Mouse (Mus musculus): ENCODE results near the gene Tmem120b. TPM values are rescaled to one million over a fixed set of nuclear protein-coding genes. Genes with fewer than 3 reads are reported as not detected.

Gene Tmem120b
- total and polyA plus RNA-seq, 3 experiments: 4.8 to 8.0 (median 6.2) TPM

DNA sequence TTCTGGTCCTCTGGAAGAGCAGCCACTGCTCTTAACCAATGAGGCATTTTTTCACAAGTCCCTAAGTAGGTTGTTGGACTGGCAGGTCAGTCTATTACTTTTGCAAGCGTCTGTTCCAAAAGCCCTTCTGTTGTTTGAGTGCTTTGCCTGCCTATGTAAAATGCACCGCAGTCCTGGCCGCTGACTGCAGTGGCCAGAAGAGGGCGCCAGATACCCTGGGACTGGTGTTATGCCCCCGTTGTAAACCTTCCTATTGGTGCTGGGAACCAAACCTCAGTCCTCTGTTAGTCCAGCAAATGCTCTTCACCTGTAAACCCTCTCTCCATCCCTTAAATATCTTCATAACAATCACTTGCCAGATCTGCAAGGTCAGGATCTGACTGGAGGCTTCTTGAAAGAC, 16.5 kb upstream of the Tmem120b start:
- DNase-seq (ENCODE audit: extremely low read depth): no peak
- peaks cover 6% of the 10 kb centered on the region for H3K9me3 ChIP-seq (replicated peaks; ENCODE audit: low read length)
- no peaks in the 10 kb centered on the region for H3K79me2 ChIP-seq (replicated peaks; ENCODE audit: control insufficient read depth, extremely low read depth, insufficient read depth, poor library complexity, severe bottlenecking)
- H3K36me3 ChIP-seq (replicated peaks in 1 of 2; ENCODE audit: control insufficient read depth in 1 of 2, insufficient read depth in 1 of 2, low read length in 1 of 2): no peaks in the 10 kb centered on the region
- H3K4me3 ChIP-seq (replicated peaks in 1 of 3; ENCODE audit: low read depth in 2 of 3, low read length in 2 of 3, poor library complexity in 1 of 3): no peak overlapping the region
- in situ Hi-C loops (cut with MboI; ENCODE audit: low pct_ligation_motif_present, low pct_unique_long_range_greater_than_20kb, low sequenced_read_pairs): no loop called here
- no peaks in the 10 kb centered on the region for H3K27me3 ChIP-seq (replicated peaks)
- TF ChIP-seq CTCF (conservative IDR thresholded peaks at IDR 0.05 in 1 of 2, IDR thresholded peaks at IDR 0.05 in 1 of 2; ENCODE audit: low read depth in 2 of 2, low read length in 2 of 2): peak in 1 of 2 experiments; percentile 25; a peak in 2 of 4 replicates
- TF ChIP-seq MXI1 (IDR thresholded peaks at IDR 0.05; ENCODE audit: low read depth, low read length): no peak
- TF ChIP-seq KAT2A (IDR thresholded peaks at IDR 0.05; ENCODE audit: insufficient replicate concordance, low read length): no peak
- no peak for TF ChIP-seq SMC3 (IDR thresholded peaks at IDR 0.05; ENCODE audit: low read depth, low read length)
- TF ChIP-seq TBP (conservative IDR thresholded peaks at IDR 0.05; ENCODE audit: low read depth, low read length): no peak
- dilution Hi-C loops (cut with MboI; ENCODE audit: extremely low pct_ligation_motif_present, extremely low pct_unique_long_range_greater_than_20kb, low sequenced_read_pairs): no loop called here
- peaks cover 0 to 16% of the 10 kb centered on the region in 2 experiments; a peak in 2 of 4 replicates for H3K4me1 ChIP-seq (ENCODE audit: control insufficient read depth in 1 of 2, insufficient read depth in 2 of 2)
- no peak overlapping the region for H3K27ac ChIP-seq (ENCODE audit: insufficient read depth, low read depth)
- H3K9ac ChIP-seq (ENCODE audit: insufficient read depth, low read depth): no peak overlapping the region
- no peak overlapping the region for H3K4me2 ChIP-seq (ENCODE audit: insufficient read depth, low read depth, poor library complexity, severe bottlenecking)

DNA sequence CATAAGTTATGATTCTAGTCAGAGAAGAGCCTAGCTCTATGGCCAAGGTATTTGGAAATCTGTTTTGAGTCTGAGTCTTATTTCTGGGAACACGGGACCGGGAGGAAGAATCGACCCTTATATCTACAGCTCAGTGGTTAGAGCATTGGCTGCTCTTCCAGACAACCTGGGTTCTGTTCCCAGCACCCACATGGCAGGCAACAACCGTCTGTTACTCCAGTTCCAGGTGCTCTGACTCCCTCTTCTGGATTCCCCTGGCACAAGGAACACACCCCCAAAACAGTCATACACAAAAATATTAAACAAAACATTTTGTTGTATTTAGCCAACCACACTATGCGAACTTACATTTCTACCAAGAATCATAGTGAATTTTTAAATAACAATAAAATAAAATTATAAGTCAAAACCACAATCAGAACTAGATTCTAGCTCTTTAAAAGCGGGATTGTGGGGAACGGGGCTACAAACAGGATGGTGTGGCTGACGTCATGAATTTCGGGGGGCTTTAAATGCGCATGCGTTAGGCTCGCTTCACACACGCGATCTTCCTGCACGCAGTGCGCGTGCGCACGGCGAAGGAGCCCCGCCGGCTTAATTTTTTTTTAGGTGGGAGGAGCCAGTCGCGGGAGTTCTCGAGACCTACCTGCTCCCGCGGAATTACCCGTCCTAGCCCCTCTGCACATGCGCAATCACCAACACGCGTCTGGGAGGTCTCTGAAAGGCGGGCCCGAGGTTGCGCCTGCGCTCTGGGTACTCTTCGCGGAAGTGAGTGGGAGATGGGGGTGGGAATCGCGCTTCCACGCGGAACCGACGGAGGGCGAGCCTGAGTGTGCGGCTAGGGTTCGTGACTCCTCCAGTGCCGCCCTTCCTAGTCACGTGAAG, 10.6 kb upstream of the Tmem120b start:
- Histone ChIP-seq H3K27ac (ENCODE audit: insufficient read depth, low read depth) (no peak overlapping the region), H3K4me3 (replicated peaks in 1 of 3; ENCODE audit: low read depth in 2 of 3, low read length in 2 of 3, poor library complexity in 1 of 3) (peak overlapping the region; percentile 15 to 58 (median 48)), H3K27me3 (replicated peaks) (no peaks in the 10 kb centered on the region), H3K79me2 (replicated peaks; ENCODE audit: control insufficient read depth, extremely low read depth, insufficient read depth, poor library complexity, severe bottlenecking) (no peaks in the 10 kb centered on the region), H3K36me3 (replicated peaks in 1 of 2; ENCODE audit: control insufficient read depth in 1 of 2, insufficient read depth in 1 of 2, low read length in 1 of 2) (no peaks in the 10 kb centered on the region), H3K4me1 (ENCODE audit: control insufficient read depth in 1 of 2, insufficient read depth in 2 of 2) (peaks cover 3 to 13% of the 10 kb centered on the region in 2 experiments), H3K9me3 (replicated peaks; ENCODE audit: low read length) (no peaks in the 10 kb centered on the region), H3K4me2 (ENCODE audit: insufficient read depth, low read depth, poor library complexity, severe bottlenecking) (no peak overlapping the region), H3K9ac (ENCODE audit: insufficient read depth, low read depth) (peak overlapping the region; percentile 72)
- in situ Hi-C loops (cut with MboI; ENCODE audit: low pct_ligation_motif_present, low pct_unique_long_range_greater_than_20kb, low sequenced_read_pairs) (no loop called here), dilution Hi-C loops (cut with MboI; ENCODE audit: extremely low pct_ligation_motif_present, extremely low pct_unique_long_range_greater_than_20kb, low sequenced_read_pairs) (no loop called here)
- DNase-seq (ENCODE audit: extremely low read depth): peak; percentile 100
- TF ChIP-seq NRF1 (IDR thresholded peaks at IDR 0.05; ENCODE audit: low read depth, low read length): peak; percentile 98
- no peak for TF ChIP-seq RCOR1 (conservative IDR thresholded peaks at IDR 0.05; ENCODE audit: low read depth, low read length)
- TF ChIP-seq CHD1 (IDR thresholded peaks at IDR 0.05; ENCODE audit: low read depth, low read length): no peak
- peak; percentile 94 for TF ChIP-seq CHD2 (IDR thresholded peaks at IDR 0.05; ENCODE audit: low read length)
- peak; percentile 81 for TF ChIP-seq MAX (IDR thresholded peaks at IDR 0.05; ENCODE audit: low read length)
- TF ChIP-seq USF1 (IDR thresholded peaks at IDR 0.05; ENCODE audit: low read depth, low read length): peak; percentile 85; the same call in 1 of the 2 replicates
- TF ChIP-seq ZC3H11A (IDR thresholded peaks at IDR 0.05; ENCODE audit: low read depth, low read length): no peak
- peak; percentile 100 for TF ChIP-seq ELF1 (IDR thresholded peaks at IDR 0.05; ENCODE audit: low read depth, low read length)
- peak; percentile 89 for TF ChIP-seq MXI1 (IDR thresholded peaks at IDR 0.05; ENCODE audit: low read depth, low read length)
- TF ChIP-seq POLR2AphosphoS2 (IDR thresholded peaks at IDR 0.05; ENCODE audit: low read depth, low read length): no peak
- TF ChIP-seq RAD21 (IDR thresholded peaks at IDR 0.05; ENCODE audit: low read depth, low read length): no peak
- TF ChIP-seq BHLHE40 (IDR thresholded peaks at IDR 0.05; ENCODE audit: low read depth, low read length): peak; percentile 98; the same call in 1 of the 2 replicates
- TF ChIP-seq MAZ (IDR thresholded peaks at IDR 0.05; ENCODE audit: low read depth, low read length): peak; percentile 48; the same call in 1 of the 2 replicates
- no peak for TF ChIP-seq MAFK (IDR thresholded peaks at IDR 0.05; ENCODE audit: insufficient replicate concordance, low read length)
- TF ChIP-seq JUN (IDR thresholded peaks at IDR 0.05; ENCODE audit: insufficient read depth, low read depth, low read length): peak; percentile 78
- TF ChIP-seq TCF12 (IDR thresholded peaks at IDR 0.05; ENCODE audit: low read depth, low read length): peak; percentile 80
- peak in 1 of 2 experiments; percentile 48; a peak in 2 of 4 replicates for TF ChIP-seq CTCF (conservative IDR thresholded peaks at IDR 0.05 in 1 of 2, IDR thresholded peaks at IDR 0.05 in 1 of 2; ENCODE audit: low read depth in 2 of 2, low read length in 2 of 2)
- peak; percentile 87 for TF ChIP-seq NELFE (IDR thresholded peaks at IDR 0.05; ENCODE audit: low read depth, low read length)
- TF ChIP-seq KAT2A (IDR thresholded peaks at IDR 0.05; ENCODE audit: insufficient replicate concordance, low read length): no peak
- peak; percentile 33; the same call in 1 of the 2 replicates for TF ChIP-seq TBP (conservative IDR thresholded peaks at IDR 0.05; ENCODE audit: low read depth, low read length)
- peak; percentile 81 for TF ChIP-seq POLR2A (IDR thresholded peaks at IDR 0.05; ENCODE audit: low read depth, low read length)
- TF ChIP-seq IRF4 (IDR thresholded peaks at IDR 0.05; ENCODE audit: low read depth, low read length): peak; percentile 74
- TF ChIP-seq MYC (IDR thresholded peaks at IDR 0.05; ENCODE audit: low read depth, low read length): peak; percentile 90; the same call in 1 of the 2 replicates
- no peak for TF ChIP-seq GABPA (IDR thresholded peaks at IDR 0.05; ENCODE audit: insufficient replicate concordance, low read depth, low read length)
- peak; percentile 42 for TF ChIP-seq ETS1 (conservative IDR thresholded peaks at IDR 0.05; ENCODE audit: low read depth, low read length)
- peak; percentile 48; the same call in 1 of the 2 replicates for TF ChIP-seq ZMIZ1 (IDR thresholded peaks at IDR 0.05; ENCODE audit: low read depth, low read length)
- 0 out of 2 replicates have a peak, but pooled peaks have one; percentile 27 for TF ChIP-seq UBTF (IDR thresholded peaks at IDR 0.05; ENCODE audit: low read depth, low read length)
- peak; percentile 72; the same call in 1 of the 2 replicates for TF ChIP-seq E2F4 (IDR thresholded peaks at IDR 0.05; ENCODE audit: insufficient replicate concordance, low read depth, low read length)

All from CH12.LX (cell line).